Mouse (Mus musculus) limb, embryonic 12.5 days (tissue): ENCODE results near the gene Slc30a4. TPM values are rescaled to one million over a fixed set of nuclear protein-coding genes. Genes with fewer than 3 reads are reported as not detected.

ENCODE experiments used
- ATAC-seq: fragments of 200-750 bp; cut with Nextera tagmentation; 2 replicates; pipeline ENCODE4 v1.8.0; 2017; ENCODE audit warnings: low read depth, moderate TSS enrichment; ENCODE audit not compliant: insufficient number of reproducible peaks, insufficient read depth, low FRiP score, low TSS enrichment
- H3K27ac ChIP-seq: fragments of 300-500 bp; sonication (generic); 2 replicates; pipeline ENCODE4 v1.5.1; 2016; ENCODE audit warnings: mild to moderate bottlenecking, moderate library complexity
- H3K27me3 ChIP-seq: fragments of 300-500 bp; sonication (generic); 2 replicates; pipeline ENCODE4 v1.6.1; 2016; ENCODE audit warnings: mild to moderate bottlenecking, moderate library complexity
- H3K36me3 ChIP-seq: fragments of 300-500 bp; sonication (generic); 2 replicates; pipeline ENCODE4 v1.6.1; 2016; ENCODE audit warnings: mild to moderate bottlenecking, moderate library complexity
- H3K4me1 ChIP-seq: fragments of 300-500 bp; sonication (generic); replicated peaks from 2 replicates; pipeline ENCODE4 v1.6.1; 2016
- H3K4me2 ChIP-seq: fragments of 300-500 bp; sonication (generic); 2 replicates; pipeline ENCODE4 v1.6.1; 2016; ENCODE audit warnings: mild to moderate bottlenecking, moderate library complexity
- H3K4me3 ChIP-seq: fragments of 300-500 bp; sonication (generic); replicated peaks from 2 replicates; pipeline ENCODE4 v1.5.1; 2016; ENCODE audit warnings: mild to moderate bottlenecking
- H3K9ac ChIP-seq: fragments of 300-500 bp; sonication (generic); replicated peaks from 2 replicates; pipeline ENCODE4 v1.6.1; 2016; ENCODE audit warnings: mild to moderate bottlenecking, moderate library complexity
- H3K9me3 ChIP-seq: fragments of 300-500 bp; sonication (generic); 2 replicates; pipeline ENCODE4 v1.6.1; 2016; ENCODE audit warnings: mild to moderate bottlenecking, moderate library complexity
- WGBS: fragments of 180-500 bp; shearing (Covaris S2); methylation state at CpG from one replicate; pipeline ENCODE4 v1.1.7; 2016; 5-methylcytosine and 5-hydroxymethylcytosine counted together
- polyA plus RNA-seq: library from polyadenylated mRNA; unstranded; fragments of >200 nt; fragmentation: Nextera tagmentation; extraction: Ambion mirVana; gene quantifications from 2 replicates; pipeline ENCODE4 v1.2.1, GENCODE M21; 2016

The Slc30a4 gene
- polyA plus RNA-seq, 1 experiment from 2014 or later = 11.1 TPM

DNA sequence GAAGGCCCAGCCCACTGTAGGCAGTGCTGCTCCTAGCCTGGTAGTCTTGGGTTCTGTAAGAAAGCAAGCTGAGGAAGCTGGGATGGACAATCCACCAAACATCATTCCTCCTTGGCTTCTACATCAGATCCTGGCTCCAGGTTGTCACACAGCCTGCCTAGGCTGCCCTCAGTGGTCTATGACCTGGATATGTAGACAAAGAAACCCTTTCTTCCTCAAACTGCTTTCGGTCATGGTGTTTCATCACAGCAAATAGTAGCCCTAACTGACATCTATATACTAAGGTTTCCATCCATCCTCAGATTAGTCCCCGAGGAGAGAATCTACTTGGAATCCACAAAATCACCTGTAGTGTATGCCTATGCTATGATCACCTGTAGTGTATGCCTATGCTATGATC is 27.3 kb downstream of the Slc30a4 start:
- Histone ChIP-seq H3K36me3 (no peaks in the 10 kb centered on the region), H3K4me1 (no peaks in the 10 kb centered on the region; the same call in 1 of the 2 replicates), H3K27me3 (no peaks in the 10 kb centered on the region), H3K4me2 (no peak overlapping the region), H3K27ac (no peak overlapping the region), H3K4me3 (no peak overlapping the region), H3K9ac (no peak overlapping the region), H3K9me3 (no peaks in the 10 kb centered on the region)
- ATAC-seq = no peak
- WGBS = 92% methylated on average over 2 of the region's 2 CpGs

GRCm38 (mm10) chr2:122672841-122673240 is 29.6 kb downstream of the Slc30a4 start:
- Histone ChIP-seq H3K4me2 (no peak overlapping the region), H3K9ac (0 out of 2 replicates have a peak overlapping the region, but pooled peaks have one; percentile 8), H3K36me3 (no peaks in the 10 kb centered on the region), H3K9me3 (no peaks in the 10 kb centered on the region), H3K27me3 (no peaks in the 10 kb centered on the region), H3K27ac (no peak overlapping the region), H3K4me3 (no peak overlapping the region), H3K4me1 (no peaks in the 10 kb centered on the region; the same call in 1 of the 2 replicates)
- no peak for ATAC-seq
- WGBS = 49% methylated on average over 5 of the region's 5 CpGs

GRCm38 (mm10) chr2:122671714-122672113 is 30.7 kb downstream of the Slc30a4 start:
- no peak for ATAC-seq
- H3K27ac ChIP-seq = no peak overlapping the region
- H3K4me2 ChIP-seq = no peak overlapping the region
- no peak overlapping the region for H3K9ac ChIP-seq
- H3K4me3 ChIP-seq = no peak overlapping the region
- no peaks in the 10 kb centered on the region for H3K9me3 ChIP-seq
- H3K4me1 ChIP-seq = no peaks in the 10 kb centered on the region; the same call in 1 of the 2 replicates
- 70% methylated on average over 5 of the region's 5 CpGs for WGBS
- no peaks in the 10 kb centered on the region for H3K36me3 ChIP-seq
- no peaks in the 10 kb centered on the region for H3K27me3 ChIP-seq

DNA sequence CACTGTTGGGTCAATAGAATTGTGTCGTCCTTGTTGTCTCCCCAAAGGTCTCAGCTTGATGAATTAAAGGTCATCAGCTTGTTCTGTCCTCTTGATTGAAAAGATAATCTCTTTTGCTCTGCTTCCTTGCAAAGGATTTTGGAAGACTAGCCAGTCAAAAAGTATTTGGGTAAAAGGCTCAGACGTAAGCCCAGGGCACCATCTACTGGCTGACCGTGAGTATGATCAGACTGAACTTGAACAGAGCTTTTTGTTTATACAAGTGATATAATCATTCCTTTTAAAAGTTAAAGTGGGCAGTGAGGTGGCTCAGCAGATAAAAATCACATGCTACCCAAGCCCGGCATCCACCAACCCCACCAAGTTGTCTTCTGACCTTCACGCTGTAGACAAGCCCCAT is 34.6 kb downstream of the Slc30a4 start:
- H3K9ac ChIP-seq = no peak overlapping the region
- H3K4me3 ChIP-seq = no peak overlapping the region
- no peak overlapping the region for H3K4me2 ChIP-seq
- H3K9me3 ChIP-seq = no peaks in the 10 kb centered on the region
- no peaks in the 10 kb centered on the region; the same call in 1 of the 2 replicates for H3K4me1 ChIP-seq
- H3K36me3 ChIP-seq = no peaks in the 10 kb centered on the region
- no peaks in the 10 kb centered on the region for H3K27me3 ChIP-seq
- no peak overlapping the region for H3K27ac ChIP-seq
- ATAC-seq = no peak
- WGBS = 62% methylated on average over 5 of the region's 5 CpGs

GRCm38 (mm10) chr2:122665973-122666875 is 36.2 kb downstream of the Slc30a4 start:
- Histone ChIP-seq H3K27me3 (no peaks in the 10 kb centered on the region), H3K4me1 (no peaks in the 10 kb centered on the region), H3K27ac (no peak overlapping the region), H3K9ac (no peak overlapping the region), H3K36me3 (no peaks in the 10 kb centered on the region), H3K4me2 (no peak overlapping the region), H3K4me3 (no peak overlapping the region), H3K9me3 (no peaks in the 10 kb centered on the region)
- no peak for ATAC-seq
- WGBS = 34% methylated on average over 12 of the region's 12 CpGs

DNA sequence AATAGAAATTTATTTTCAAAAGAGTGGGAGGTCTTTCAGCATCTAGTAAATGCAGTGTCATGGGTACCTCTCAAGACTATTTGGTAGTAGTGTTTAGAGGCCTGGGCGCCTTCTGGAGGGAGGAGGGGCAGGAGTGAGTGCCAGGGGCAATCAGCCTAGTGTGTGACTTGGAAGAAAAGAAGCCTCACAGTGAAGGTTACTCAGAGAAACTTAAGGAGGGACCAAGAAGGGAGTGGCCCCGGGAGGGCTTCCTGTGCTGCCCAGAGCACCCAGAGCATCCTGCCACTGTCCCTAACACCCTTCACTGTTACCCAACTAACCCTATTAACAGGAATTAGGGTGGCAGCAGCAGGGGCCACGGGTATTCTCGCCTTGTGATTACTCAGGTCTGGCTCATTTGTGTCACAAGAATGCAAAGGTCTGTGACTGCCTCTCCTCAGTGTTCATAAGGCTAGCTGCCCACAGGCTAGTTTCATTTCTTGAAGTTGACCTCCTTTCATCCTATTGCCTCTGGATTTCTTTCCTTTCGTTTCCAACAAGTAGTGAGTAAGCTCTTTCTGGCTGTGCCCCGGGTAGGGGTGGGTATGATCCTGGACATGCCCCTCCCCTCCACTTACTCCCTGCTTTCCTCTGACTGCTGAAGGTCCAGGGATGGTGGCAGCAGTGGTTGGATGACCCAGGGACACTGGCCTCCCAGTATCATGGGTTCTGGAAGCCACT is 37.0 kb downstream of the Slc30a4 start:
- Histone ChIP-seq H3K9me3 (no peaks in the 10 kb centered on the region), H3K4me1 (no peaks in the 10 kb centered on the region), H3K27ac (no peak overlapping the region), H3K27me3 (no peaks in the 10 kb centered on the region), H3K36me3 (no peaks in the 10 kb centered on the region), H3K9ac (no peak overlapping the region), H3K4me2 (no peak overlapping the region), H3K4me3 (no peak overlapping the region)
- WGBS = 50% methylated on average over 6 of the region's 6 CpGs
- ATAC-seq = no peak

DNA sequence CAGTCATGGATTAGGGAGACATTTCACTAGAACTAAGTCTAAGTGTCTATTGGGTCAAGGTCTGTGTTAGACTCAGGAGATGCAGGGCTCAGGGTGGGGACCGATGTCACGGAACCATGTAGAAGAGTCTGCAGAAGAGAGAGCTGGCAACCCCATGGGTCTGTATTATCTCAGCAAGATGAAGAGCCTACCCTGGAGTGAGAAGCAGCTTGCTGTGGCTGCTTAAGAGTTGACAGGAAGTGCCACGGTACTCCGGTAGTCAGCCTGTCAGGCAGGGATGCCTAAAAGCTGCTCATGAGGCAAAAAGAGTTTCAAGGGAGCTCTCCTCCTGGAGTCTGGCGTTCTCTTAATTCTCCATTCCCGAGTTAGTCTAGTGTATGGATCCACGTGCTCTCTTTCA is 42.6 kb downstream of the Slc30a4 start:
- Histone ChIP-seq H3K9me3 (no peaks in the 10 kb centered on the region), H3K4me1 (no peaks in the 10 kb centered on the region), H3K27ac (no peak overlapping the region), H3K4me2 (no peak overlapping the region), H3K36me3 (no peaks in the 10 kb centered on the region), H3K27me3 (no peaks in the 10 kb centered on the region), H3K4me3 (no peak overlapping the region), H3K9ac (no peak overlapping the region)
- 91% methylated on average over 7 of the region's 7 CpGs for WGBS
- no peak for ATAC-seq

- no peak for ATAC-seq
- H3K4me2 ChIP-seq = no peak overlapping the region
- H3K4me1 ChIP-seq = no peaks in the 10 kb centered on the region
- no peak overlapping the region for H3K9ac ChIP-seq
- H3K4me3 ChIP-seq = no peak overlapping the region
- H3K9me3 ChIP-seq = no peaks in the 10 kb centered on the region
- no peak overlapping the region for H3K27ac ChIP-seq
- WGBS = 86% methylated on average over 11 of the region's 11 CpGs
- no peaks in the 10 kb centered on the region for H3K36me3 ChIP-seq
- H3K27me3 ChIP-seq = no peaks in the 10 kb centered on the region
Measured at GRCm38 (mm10) chr2:122657707-122658524, 44.5 kb downstream of the Slc30a4 start.

GRCm38 (mm10) chr2:122656767-122657166 is 45.7 kb downstream of the Slc30a4 start:
- Histone ChIP-seq H3K4me1 (no peaks in the 10 kb centered on the region), H3K9ac (no peak overlapping the region), H3K27ac (no peak overlapping the region), H3K4me3 (no peak overlapping the region), H3K4me2 (no peak overlapping the region), H3K27me3 (no peaks in the 10 kb centered on the region; the same call in 1 of the 2 replicates), H3K9me3 (no peaks in the 10 kb centered on the region), H3K36me3 (no peaks in the 10 kb centered on the region)
- WGBS = 86% methylated on average over 9 of the region's 9 CpGs
- no peak for ATAC-seq

GRCm38 (mm10) chr2:122656052-122656451 is 46.4 kb downstream of the Slc30a4 start:
- Histone ChIP-seq H3K9ac (no peak overlapping the region), H3K27ac (no peak overlapping the region), H3K27me3 (no peaks in the 10 kb centered on the region; the same call in 1 of the 2 replicates), H3K9me3 (no peaks in the 10 kb centered on the region), H3K4me1 (no peaks in the 10 kb centered on the region), H3K4me3 (no peak overlapping the region), H3K4me2 (no peak overlapping the region), H3K36me3 (no peaks in the 10 kb centered on the region)
- WGBS = 67% methylated on average over 2 of the region's 2 CpGs
- no peak for ATAC-seq
